Mouse (Mus musculus): Measurements from ENCODE around the gene Adgrl1. TPM values are rescaled to one million over a fixed set of nuclear protein-coding genes. Genes with fewer than 3 reads are reported as not detected.

Gene Adgrl1
- polyA plus RNA-seq, 1 experiment from 2014 or later, result 29.1 TPM

DNA sequence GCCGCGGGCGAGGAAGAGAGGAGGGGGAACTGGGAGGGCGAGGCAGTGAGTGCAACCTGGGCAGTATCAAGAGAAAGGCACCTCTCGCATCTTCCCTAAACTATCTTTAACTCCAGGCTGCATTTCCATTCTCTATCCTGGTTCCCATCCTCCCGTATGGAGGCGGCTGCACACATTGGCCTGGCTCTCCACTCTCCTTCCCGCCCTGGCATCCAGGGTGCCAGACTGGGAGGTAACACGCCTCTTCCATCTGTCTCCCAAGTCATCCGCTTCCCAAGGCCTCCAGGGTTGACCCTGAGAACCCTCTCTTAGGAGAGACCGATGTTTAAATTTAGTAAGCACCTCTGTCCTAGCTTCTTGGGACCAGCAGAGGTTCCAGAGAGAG, 24.3 kb upstream of the Adgrl1 start:
- under 1% methylated on average over 10 of the region's 11 CpGs for WGBS
- no peak for DNase-seq
- H3K4me3 ChIP-seq (ENCODE audit: low read depth, low read length), result peak overlapping the region; percentile 72
- peak overlapping the region; percentile 42; the same call in 1 of the 2 replicates for H3K27ac ChIP-seq (ENCODE audit: low read depth)
- peak overlapping the region; percentile 76 for H3K9ac ChIP-seq
- H3K4me1 ChIP-seq (ENCODE audit: insufficient read depth), result peaks cover 4% of the 10 kb centered on the region; the same call in 1 of the 2 replicates
- H3K27me3 ChIP-seq (ENCODE audit: insufficient read depth, low read length), result peaks cover 10% of the 10 kb centered on the region
- no peak for TF ChIP-seq CTCF (IDR thresholded peaks at IDR 0.05; ENCODE audit: low read depth)
- no peaks in the 10 kb centered on the region for H3K9me3 ChIP-seq (ENCODE audit: low read depth, low read length)
- H3K4me2 ChIP-seq, result peak overlapping the region; percentile 95
- peak; percentile 45; the same call in 1 of the 2 replicates for ATAC-seq (ENCODE audit: insufficient read depth)
- H3K36me3 ChIP-seq (ENCODE audit: insufficient read depth), result no peaks in the 10 kb centered on the region

DNA sequence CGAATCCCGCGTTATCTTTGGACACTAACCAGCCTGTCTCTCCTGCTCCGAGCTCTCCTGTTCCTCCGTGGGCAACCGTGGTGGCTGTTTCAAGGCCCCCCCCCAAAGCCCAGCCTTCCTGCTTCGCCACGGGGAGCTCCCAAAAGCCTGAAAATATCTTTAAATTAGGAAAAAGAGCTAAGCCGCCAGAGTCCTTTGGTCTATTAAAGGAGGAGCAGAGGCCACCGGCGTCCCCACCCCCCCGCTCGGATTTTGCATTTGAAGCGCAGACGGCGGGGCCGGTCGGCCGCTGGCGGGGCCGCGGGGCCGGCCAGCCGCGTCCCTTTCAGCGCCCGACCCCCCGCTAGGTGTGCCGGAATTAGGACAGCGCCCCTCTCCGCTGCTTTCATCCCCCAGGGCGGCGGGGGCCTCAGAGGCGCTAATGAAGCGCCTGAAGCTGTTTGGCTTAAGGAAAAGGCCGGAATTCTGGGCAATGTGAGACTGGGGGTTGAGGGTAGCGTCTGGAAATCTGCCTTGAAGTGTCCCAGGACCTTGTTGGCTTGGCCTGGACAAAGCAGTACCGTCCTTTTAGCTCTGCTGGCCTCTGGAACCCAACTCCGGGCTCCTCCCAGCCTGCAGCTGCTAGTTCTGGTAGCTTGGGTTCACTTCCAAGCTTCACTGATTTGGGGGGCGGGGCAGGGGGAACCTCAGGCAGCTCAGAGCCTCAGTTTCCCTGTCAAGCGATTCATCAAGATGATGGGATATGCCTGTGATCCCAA, 23.6 kb upstream of the Adgrl1 start:
- Histone ChIP-seq H3K4me3 (ENCODE audit: low read depth, low read length) (peak overlapping the region; percentile 72), H3K27me3 (ENCODE audit: insufficient read depth, low read length) (peaks cover 10% of the 10 kb centered on the region), H3K27ac (ENCODE audit: low read depth) (peak overlapping the region; percentile 71), H3K4me2 (peak overlapping the region; percentile 95), H3K4me1 (ENCODE audit: insufficient read depth) (peaks cover 4% of the 10 kb centered on the region; the same call in 1 of the 2 replicates), H3K9ac (peak overlapping the region; percentile 76), H3K9me3 (ENCODE audit: low read depth, low read length) (no peaks in the 10 kb centered on the region), H3K36me3 (ENCODE audit: insufficient read depth) (no peaks in the 10 kb centered on the region)
- DNase-seq, result peak; percentile 45
- under 1% methylated on average over 41 of the region's 41 CpGs for WGBS
- peak; percentile 7; the same call in 1 of the 2 replicates for ATAC-seq (ENCODE audit: insufficient read depth)
- TF ChIP-seq CTCF (IDR thresholded peaks at IDR 0.05; ENCODE audit: low read depth), result no peak

DNA sequence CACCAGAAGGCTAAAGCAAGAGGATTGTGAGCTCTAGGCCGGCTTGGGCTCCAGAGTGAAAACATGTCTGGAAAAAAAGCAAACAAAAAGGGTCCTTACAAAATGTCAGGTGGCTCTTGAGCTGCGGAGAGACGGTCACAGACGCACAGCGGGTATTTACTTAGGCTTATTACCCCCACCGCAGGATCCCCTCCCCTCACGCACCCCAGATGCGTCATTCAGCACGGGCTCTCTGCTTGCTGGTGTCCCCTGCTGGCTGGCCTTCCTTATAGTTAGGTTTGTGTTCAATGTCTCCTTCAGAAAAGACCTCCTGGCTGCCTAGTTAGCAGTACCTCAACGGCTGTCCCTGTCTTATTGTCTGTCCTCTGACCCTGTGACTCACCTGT, 23.1 kb upstream of the Adgrl1 start:
- peak overlapping the region; percentile 76; the same call in 1 of the 2 replicates for H3K9ac ChIP-seq
- H3K27me3 ChIP-seq (ENCODE audit: insufficient read depth, low read length), result peaks cover 10% of the 10 kb centered on the region
- TF ChIP-seq CTCF (IDR thresholded peaks at IDR 0.05; ENCODE audit: low read depth), result peak; percentile 69
- no peaks in the 10 kb centered on the region for H3K9me3 ChIP-seq (ENCODE audit: low read depth, low read length)
- DNase-seq (peak; percentile 72), ATAC-seq (ENCODE audit: insufficient read depth) (0 out of 2 replicates have a peak, but pooled peaks have one; percentile 33)
- peak overlapping the region; percentile 72 for H3K4me3 ChIP-seq (ENCODE audit: low read depth, low read length)
- peak overlapping the region; percentile 71; the same call in 1 of the 2 replicates for H3K27ac ChIP-seq (ENCODE audit: low read depth)
- peak overlapping the region; percentile 95 for H3K4me2 ChIP-seq
- WGBS, result 6% methylated on average over 10 of the region's 10 CpGs
- no peaks in the 10 kb centered on the region for H3K36me3 ChIP-seq (ENCODE audit: insufficient read depth)
- peaks cover 4% of the 10 kb centered on the region; the same call in 1 of the 2 replicates for H3K4me1 ChIP-seq (ENCODE audit: insufficient read depth)

DNA sequence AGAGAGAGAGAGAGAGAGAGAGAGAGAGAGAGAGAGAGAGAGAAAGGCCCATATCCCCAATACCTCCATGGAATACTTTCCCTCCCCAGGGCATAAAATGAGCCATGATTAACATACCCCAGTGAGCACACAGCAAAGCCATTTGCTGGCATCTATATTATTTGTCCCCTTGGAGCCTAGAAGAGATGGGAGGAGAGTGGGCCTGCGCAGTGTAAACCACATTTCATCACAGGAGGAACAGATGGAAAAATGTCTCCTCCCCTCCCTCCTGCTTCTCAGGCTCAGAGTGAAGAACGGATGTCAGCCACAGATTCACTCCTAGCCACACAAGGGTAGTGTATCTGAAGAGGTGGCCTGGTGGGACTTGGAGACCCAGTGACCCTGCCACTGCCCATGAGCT, 11.5 kb upstream of the Adgrl1 start:
- Histone ChIP-seq H3K9me3 (ENCODE audit: low read depth, low read length) (no peaks in the 10 kb centered on the region), H3K4me2 (no peak overlapping the region), H3K27me3 (ENCODE audit: insufficient read depth, low read length) (no peaks in the 10 kb centered on the region), H3K9ac (no peak overlapping the region), H3K4me3 (ENCODE audit: low read depth, low read length) (no peak overlapping the region), H3K4me1 (ENCODE audit: insufficient read depth) (no peaks in the 10 kb centered on the region), H3K27ac (ENCODE audit: low read depth) (no peak overlapping the region), H3K36me3 (ENCODE audit: insufficient read depth) (no peaks in the 10 kb centered on the region)
- DNase-seq, result no peak
- 57% methylated on average over 2 of the region's 2 CpGs for WGBS
- ATAC-seq (ENCODE audit: insufficient read depth), result no peak
- no peak for TF ChIP-seq CTCF (IDR thresholded peaks at IDR 0.05; ENCODE audit: low read depth)

DNA sequence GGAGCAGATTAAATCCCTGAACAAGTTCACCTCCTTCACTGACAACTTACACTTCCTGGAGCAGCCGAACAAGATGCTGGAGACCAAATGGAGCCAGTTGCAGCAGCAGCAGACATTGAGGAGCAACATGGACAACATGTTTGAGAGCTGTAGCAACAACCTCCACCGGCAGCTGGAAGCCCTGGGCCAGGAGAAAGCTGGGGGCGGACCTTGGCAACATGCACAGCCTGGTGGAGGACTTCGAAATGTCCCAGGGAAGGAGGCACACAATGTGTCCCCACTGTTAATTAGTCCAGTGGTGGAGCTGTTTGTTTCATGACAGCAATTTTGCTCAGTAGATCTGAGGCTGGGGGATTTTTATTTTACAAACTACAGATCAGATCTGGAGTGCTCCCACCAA, 7.8 kb upstream of the Adgrl1 start:
- 50% methylated on average over 4 of the region's 4 CpGs for WGBS
- H3K27ac ChIP-seq (ENCODE audit: low read depth), result no peak overlapping the region

DNA sequence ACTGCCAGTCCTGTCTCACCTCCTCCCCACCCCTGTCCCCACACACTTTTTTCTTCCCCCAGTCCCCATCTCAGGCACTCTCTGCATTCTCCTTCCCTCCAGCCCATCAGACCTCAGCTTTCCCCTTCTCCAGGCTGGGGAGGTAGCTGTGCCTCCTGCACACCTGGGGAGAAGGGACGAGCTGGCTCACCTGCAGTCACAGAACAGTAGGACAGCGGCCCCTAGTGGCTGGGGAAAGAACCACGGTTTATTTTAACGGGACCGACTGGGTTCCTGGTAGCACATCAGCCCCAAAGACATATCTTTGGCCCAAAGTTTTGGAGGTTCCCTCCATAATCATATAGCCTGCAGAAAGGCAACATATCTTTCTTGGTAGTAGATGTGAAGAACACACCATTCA, 6.0 kb upstream of the Adgrl1 start:
- peak; percentile 93 for TF ChIP-seq CTCF (IDR thresholded peaks at IDR 0.05; ENCODE audit: low read depth)
- under 1% methylated on average over 5 of the region's 5 CpGs for WGBS
- H3K4me3 ChIP-seq (ENCODE audit: low read depth, low read length), result no peak overlapping the region
- H3K9me3 ChIP-seq (ENCODE audit: low read depth, low read length), result no peaks in the 10 kb centered on the region
- H3K27me3 ChIP-seq (ENCODE audit: insufficient read depth, low read length), result no peaks in the 10 kb centered on the region
- no peak overlapping the region for H3K27ac ChIP-seq (ENCODE audit: low read depth)
- no peaks in the 10 kb centered on the region for H3K36me3 ChIP-seq (ENCODE audit: insufficient read depth)
- no peak overlapping the region for H3K9ac ChIP-seq
- peaks cover 6% of the 10 kb centered on the region; the same call in 1 of the 2 replicates for H3K4me1 ChIP-seq (ENCODE audit: insufficient read depth)
- no peak overlapping the region for H3K4me2 ChIP-seq
- ATAC-seq (ENCODE audit: insufficient read depth) (no peak), DNase-seq (peak; percentile 81)

More for the DNA sequence above, 7.8 kb upstream of the Adgrl1 start:
- H3K4me3 ChIP-seq (ENCODE audit: low read depth, low read length), result no peak overlapping the region
- ATAC-seq (ENCODE audit: insufficient read depth) (no peak), DNase-seq (peak; percentile 50)
- peak; percentile 28; the same call in 1 of the 2 replicates for TF ChIP-seq CTCF (IDR thresholded peaks at IDR 0.05; ENCODE audit: low read depth)
- H3K9ac ChIP-seq, result no peak overlapping the region
- no peaks in the 10 kb centered on the region for H3K9me3 ChIP-seq (ENCODE audit: low read depth, low read length)
- H3K27me3 ChIP-seq (ENCODE audit: insufficient read depth, low read length), result no peaks in the 10 kb centered on the region
- 0 out of 2 replicates have a peak, but pooled peaks cover under 1% of the 10 kb centered on the region for H3K4me1 ChIP-seq (ENCODE audit: insufficient read depth)
- H3K4me2 ChIP-seq, result no peak overlapping the region
- H3K36me3 ChIP-seq (ENCODE audit: insufficient read depth), result no peaks in the 10 kb centered on the region

DNA sequence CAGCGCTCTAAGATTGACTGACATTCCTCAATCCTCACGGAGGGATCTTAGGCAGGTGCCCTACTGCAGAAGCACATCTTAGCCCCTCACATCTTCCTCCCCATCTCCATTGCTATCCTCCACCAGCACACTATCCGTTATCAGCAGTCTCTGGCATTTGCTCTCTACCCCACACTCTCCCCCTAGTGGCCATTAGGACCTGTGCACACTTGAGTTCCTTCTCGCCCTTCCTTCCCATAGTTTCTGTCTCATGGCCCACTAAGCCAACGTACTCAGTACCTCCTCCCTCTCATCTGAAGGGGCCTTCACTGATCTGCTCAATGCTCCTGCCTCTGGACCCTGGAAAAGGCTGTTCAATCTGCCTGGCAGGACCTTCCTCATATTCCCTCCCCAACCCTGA, 4.0 kb upstream of the Adgrl1 start:
- DNase-seq, result peak; percentile 77
- Histone ChIP-seq H3K4me2 (no peak overlapping the region), H3K9ac (no peak overlapping the region), H3K27me3 (ENCODE audit: insufficient read depth, low read length) (no peaks in the 10 kb centered on the region), H3K4me3 (ENCODE audit: low read depth, low read length) (no peak overlapping the region), H3K4me1 (ENCODE audit: insufficient read depth) (peaks cover 6% of the 10 kb centered on the region; the same call in 1 of the 2 replicates), H3K27ac (ENCODE audit: low read depth) (no peak overlapping the region), H3K9me3 (ENCODE audit: low read depth, low read length) (no peaks in the 10 kb centered on the region), H3K36me3 (ENCODE audit: insufficient read depth) (no peaks in the 10 kb centered on the region)
- peak; percentile 94 for TF ChIP-seq CTCF (IDR thresholded peaks at IDR 0.05; ENCODE audit: low read depth)
- WGBS, result 6% methylated on average over 5 of the region's 5 CpGs
- no peak for ATAC-seq (ENCODE audit: insufficient read depth)

Data from lung, embryonic 14.5 days (tissue).